Comparison of ENCODE assay signal across 9 mouse cellular contexts in genomic region chr10:34485079-34485478, GRCm38 (mm10). TPM values are rescaled to one million over a fixed set of nuclear protein-coding genes. Genes with fewer than 3 reads are reported as not detected.
DNase-seq lines count a peak whose midpoint lies in the region; TF ChIP-seq lines count a peak whose summit lies in the region.
"Had no signal": no experiment of that assay in that cellular context is flagged by ENCODE, and none has a peak within 500 bp of the region (broad histone marks: within the 10 kb centered on the region; RNA-seq: fewer than 3 reads in every experiment).

No protein-coding gene starts in this region.

- no peak for TF ChIP-seq POLR2A in lung, adult 2 months (IDR thresholded peaks at IDR 0.05; ENCODE audit: borderline replicate concordance, extremely low read depth, low read depth, low read length)

- WGBS in lung, adult 2 months, result 43% methylated on average over 4 of the region's 4 CpGs

- no peaks in the 10 kb centered on the region; the same call in 1 of the 2 replicates for H3K4me1 ChIP-seq in lung, adult 2 months (ENCODE audit: control insufficient read depth, insufficient read depth, low read length)
- H3K4me1 ChIP-seq: neural tube, embryonic 12.5 days had no signal

- no peak for TF ChIP-seq CTCF in lung, adult 2 months (IDR thresholded peaks at IDR 0.05; ENCODE audit: insufficient read depth, low read length)

- H3K4me3 ChIP-seq in lung, adult 2 months (replicated peaks; ENCODE audit: extremely low read depth, low read depth, low read length), result no peak overlapping the region
- H3K4me3 ChIP-seq: neural tube, embryonic 12.5 days had no signal

- peak; percentile 20 for DNase-seq in gastrocnemius, postnatal 14 days
- DNase-seq in gastrocnemius, postnatal 25 days, result no peak
- DNase-seq in NIH3T3 (ENCODE audit: low read depth) (peak; percentile 93), MN1 (ENCODE audit: low spot score) (no peak)
- DNase-seq in heart, postnatal 10 days, result peak; percentile 11 to 45
- peak; percentile 40 for DNase-seq in lung, adult 2 months
- DNase-seq in left cerebral cortex, adult 18-20 months (ENCODE audit: low spot score in 2 of 2), result no peak
- no peak for DNase-seq in thymus, adult 18-20 months

- intact Hi-C loops in gastrocnemius, postnatal 14 days (cut with DNase I; ENCODE audit: low total_unique reads), result no loop called here
- intact Hi-C loops in heart, postnatal 10 days (cut with DNase I), result no loop called here

RNA-seq across cellular contexts. Expression of gene Frk, which starts 1.9 kb away (rescaled TPM):
- total RNA-seq in gastrocnemius, postnatal 14 days (2021), result 1 to 10 TPM; 1.3 to 1.9 TPM
- 1 to 10 TPM in 1 of 2 experiments, under 1 TPM in 1; 0.92 to 1.1 TPM for total RNA-seq in gastrocnemius, postnatal 25 days (2021)
- 1 to 10 TPM; 2.7 to 4.9 TPM for total RNA-seq in heart, postnatal 10 days (2021)
- 0.80 and 1.5 TPM in 2 replicates for polyA plus RNA-seq in lung, adult 2 months (2012; rRNA removed)
- total RNA-seq in left cerebral cortex, adult 18-20 months (2021), result under 1 TPM; 0.16 to 0.46 TPM

Comparison
In these comparisons a context has a peak if more than half of its experiments do, and no peak if none do; other contexts are left out.
1. DNase-seq: peak in gastrocnemius, postnatal 14 days (single experiment), NIH3T3 (single experiment), heart, postnatal 10 days (2 of 2) and lung, adult 2 months (single experiment); none in gastrocnemius, postnatal 25 days (single experiment), left cerebral cortex, adult 18-20 months (0 of 2), thymus, adult 18-20 months (0 of 2) and MN1 (single experiment).